Mouse (Mus musculus): ENCODE measurements around the gene Rnf123. TPM values are rescaled to one million over a fixed set of nuclear protein-coding genes. Genes with fewer than 3 reads are reported as not detected.
"Not testable (repeated sequence)": the region's sequence is repeated elsewhere in the genome, so short reads cannot be mapped to it uniquely, and the experiment has no call there.

Gene Rnf123
- polyA plus RNA-seq, 2 experiments, result 88.2 to 146 TPM

DNA sequence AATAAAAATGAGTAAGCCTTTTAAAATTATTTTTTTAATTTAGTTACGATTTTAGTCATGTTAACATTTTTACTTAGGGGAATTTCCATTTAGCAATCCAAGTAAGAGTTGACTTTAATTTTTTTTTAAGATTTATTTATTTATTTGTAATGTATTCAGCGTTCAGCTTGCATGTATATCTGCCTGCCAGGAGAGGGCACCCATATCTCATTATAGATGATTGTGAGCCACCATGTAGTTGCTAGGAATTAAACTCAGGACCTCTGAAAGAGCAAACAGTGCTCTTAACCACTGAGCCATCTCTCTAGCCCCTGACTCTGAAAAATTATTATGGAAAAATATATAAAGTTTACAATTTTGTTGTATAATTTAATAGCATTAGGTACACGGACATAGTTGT lies 56.6 kb downstream of the Rnf123 start:
- Histone ChIP-seq H3K36me3 (replicated peaks; ENCODE audit: control insufficient read depth, insufficient read depth, low read depth) (peaks cover 58% of the 10 kb centered on the region), H3K4me3 (ENCODE audit: insufficient read depth in 1 of 2, low read depth in 2 of 2, low read length in 2 of 2) (no peak overlapping the region), H3K9ac (replicated peaks) (no peak overlapping the region), H3K27me3 (ENCODE audit: control insufficient read depth, insufficient read depth, low read length) (no peaks in the 10 kb centered on the region), H3K27ac (no peak overlapping the region), H3K4me2 (ENCODE audit: low read depth) (no peak overlapping the region), H3K9me3 (ENCODE audit: control insufficient read depth, low read length) (no peaks in the 10 kb centered on the region), H3K4me1 (replicated peaks; ENCODE audit: control insufficient read depth in 2 of 2, insufficient read depth in 2 of 2, low read length in 1 of 2) (no peaks in the 10 kb centered on the region)
- WGBS (ENCODE audit: insufficient replicate concordance), result 81% methylated on average over 3 of the region's 3 CpGs
- no peak for ATAC-seq (ENCODE audit: insufficient read depth)
- TF ChIP-seq CTCF (IDR thresholded peaks at IDR 0.05; ENCODE audit: low read depth) (peak; percentile 18; the same call in 1 of the 2 replicates), EP300 (IDR thresholded peaks at IDR 0.05; ENCODE audit: low read depth) (no peak)
- no peak for DNase-seq (ENCODE audit: low read depth in 3 of 3, low spot score in 3 of 3)

DNA sequence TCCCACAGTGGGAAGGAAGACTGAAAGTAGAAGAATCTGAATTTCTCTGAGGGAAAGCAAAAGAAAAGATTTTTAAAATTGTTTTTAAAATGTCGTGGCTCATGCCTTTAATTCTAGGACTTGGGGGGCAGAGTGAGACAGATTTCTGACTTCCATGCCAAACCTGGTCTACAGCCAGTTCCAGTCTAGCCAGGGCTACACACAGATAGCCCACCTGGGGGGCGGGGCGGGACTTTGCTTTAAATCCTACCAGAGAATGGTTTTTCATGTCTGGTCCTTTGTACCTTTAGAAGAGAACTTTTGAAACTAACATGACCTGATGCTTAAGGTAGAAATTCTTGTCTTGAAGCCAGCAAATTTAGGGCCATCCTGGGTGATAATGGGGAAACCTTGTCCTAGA lies 59.9 kb downstream of the Rnf123 start:
- ATAC-seq (ENCODE audit: insufficient read depth) (no peak), DNase-seq (ENCODE audit: low read depth in 3 of 3, low spot score in 3 of 3) (no peak)
- H3K4me3 ChIP-seq (ENCODE audit: insufficient read depth in 1 of 2, low read depth in 2 of 2, low read length in 2 of 2), result no peak overlapping the region
- H3K4me2 ChIP-seq (ENCODE audit: low read depth), result no peak overlapping the region
- H3K9me3 ChIP-seq (ENCODE audit: control insufficient read depth, low read length), result no peaks in the 10 kb centered on the region
- H3K27me3 ChIP-seq (ENCODE audit: control insufficient read depth, insufficient read depth, low read length), result no peaks in the 10 kb centered on the region
- H3K9ac ChIP-seq (replicated peaks), result no peak overlapping the region
- no peak for TF ChIP-seq CTCF (IDR thresholded peaks at IDR 0.05; ENCODE audit: low read depth)
- TF ChIP-seq EP300 (IDR thresholded peaks at IDR 0.05; ENCODE audit: low read depth), result no peak
- 83% methylated on average over 3 of the region's 3 CpGs for WGBS (ENCODE audit: insufficient replicate concordance)
- no peaks in the 10 kb centered on the region for H3K4me1 ChIP-seq (replicated peaks; ENCODE audit: control insufficient read depth in 2 of 2, insufficient read depth in 2 of 2, low read length in 1 of 2)
- H3K27ac ChIP-seq, result no peak overlapping the region
- peaks cover 45% of the 10 kb centered on the region for H3K36me3 ChIP-seq (replicated peaks; ENCODE audit: control insufficient read depth, insufficient read depth, low read depth)

DNA sequence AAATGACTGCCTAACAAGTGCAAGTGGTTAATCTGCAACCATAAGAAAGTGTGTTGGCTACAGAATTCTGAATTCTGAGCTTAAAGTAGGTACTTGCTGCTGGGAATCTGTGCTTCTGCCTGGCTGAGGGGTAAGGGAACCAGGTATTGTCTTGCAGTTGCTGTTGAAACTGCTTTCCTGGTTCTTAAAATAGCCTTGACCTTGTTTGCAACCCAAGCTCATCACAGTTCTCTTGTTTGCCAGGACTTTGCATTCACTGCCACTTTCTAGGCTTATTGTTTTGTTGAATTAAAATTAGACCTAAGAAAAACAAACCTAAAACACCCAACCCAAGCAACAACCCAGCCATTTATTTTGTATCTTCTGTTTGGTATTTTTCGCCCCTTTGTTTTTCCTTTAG lies 62.4 kb downstream of the Rnf123 start:
- Histone ChIP-seq H3K9ac (replicated peaks) (no peak overlapping the region), H3K9me3 (ENCODE audit: control insufficient read depth, low read length) (no peaks in the 10 kb centered on the region), H3K27me3 (ENCODE audit: control insufficient read depth, insufficient read depth, low read length) (no peaks in the 10 kb centered on the region), H3K4me1 (replicated peaks; ENCODE audit: control insufficient read depth in 2 of 2, insufficient read depth in 2 of 2, low read length in 1 of 2) (no peaks in the 10 kb centered on the region), H3K4me3 (ENCODE audit: insufficient read depth in 1 of 2, low read depth in 2 of 2, low read length in 2 of 2) (no peak overlapping the region), H3K4me2 (ENCODE audit: low read depth) (no peak overlapping the region), H3K27ac (no peak overlapping the region), H3K36me3 (replicated peaks; ENCODE audit: control insufficient read depth, insufficient read depth, low read depth) (peaks cover 27% of the 10 kb centered on the region)
- no peak for TF ChIP-seq EP300 (IDR thresholded peaks at IDR 0.05; ENCODE audit: low read depth)
- no peak for TF ChIP-seq CTCF (IDR thresholded peaks at IDR 0.05; ENCODE audit: low read depth)
- DNase-seq (ENCODE audit: low read depth in 3 of 3, low spot score in 3 of 3), result no peak
- no peak for ATAC-seq (ENCODE audit: insufficient read depth)
- whole genome bisulfite sequencing (ENCODE audit: insufficient replicate concordance), result 85% methylated on average over 1 of the region's 1 CpGs

DNA sequence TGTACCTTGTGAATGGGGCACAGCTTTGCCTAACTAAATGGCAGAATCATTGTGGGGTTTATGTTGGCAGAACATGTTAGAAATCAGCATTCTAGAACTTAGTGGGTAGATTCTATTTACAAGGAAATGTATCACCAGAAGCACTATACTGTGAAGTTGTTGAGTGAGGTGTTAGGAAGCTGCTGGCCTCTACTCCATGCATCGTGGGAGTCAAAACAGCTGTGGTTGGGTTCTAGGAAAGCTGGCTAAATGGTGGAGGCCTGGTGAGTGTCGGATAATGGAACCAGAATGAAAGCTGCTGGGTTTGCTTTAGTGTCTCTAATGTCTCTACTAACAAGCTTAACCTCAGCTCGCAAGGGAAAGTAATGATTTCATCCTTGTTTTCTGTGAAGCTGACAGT lies 66.0 kb downstream of the Rnf123 start:
- H3K4me1 ChIP-seq (replicated peaks; ENCODE audit: control insufficient read depth in 2 of 2, insufficient read depth in 2 of 2, low read length in 1 of 2), result no peaks in the 10 kb centered on the region
- DNase-seq (ENCODE audit: low read depth in 3 of 3, low spot score in 3 of 3), result no peak
- H3K36me3 ChIP-seq (replicated peaks; ENCODE audit: control insufficient read depth, insufficient read depth, low read depth), result peaks cover 19% of the 10 kb centered on the region; the same call in 1 of the 2 replicates
- no peak overlapping the region for H3K4me2 ChIP-seq (ENCODE audit: low read depth)
- H3K9me3 ChIP-seq (ENCODE audit: control insufficient read depth, low read length), result no peaks in the 10 kb centered on the region
- no peak overlapping the region for H3K4me3 ChIP-seq (ENCODE audit: insufficient read depth in 1 of 2, low read depth in 2 of 2, low read length in 2 of 2)
- TF ChIP-seq EP300 (IDR thresholded peaks at IDR 0.05; ENCODE audit: low read depth) (no peak), CTCF (IDR thresholded peaks at IDR 0.05; ENCODE audit: low read depth) (no peak)
- WGBS (ENCODE audit: insufficient replicate concordance), result 79% methylated on average over 3 of the region's 3 CpGs
- no peak overlapping the region for H3K27ac ChIP-seq
- no peaks in the 10 kb centered on the region for H3K27me3 ChIP-seq (ENCODE audit: control insufficient read depth, insufficient read depth, low read length)
- no peak overlapping the region for H3K9ac ChIP-seq (replicated peaks)
- ATAC-seq (ENCODE audit: insufficient read depth), result no peak

DNA sequence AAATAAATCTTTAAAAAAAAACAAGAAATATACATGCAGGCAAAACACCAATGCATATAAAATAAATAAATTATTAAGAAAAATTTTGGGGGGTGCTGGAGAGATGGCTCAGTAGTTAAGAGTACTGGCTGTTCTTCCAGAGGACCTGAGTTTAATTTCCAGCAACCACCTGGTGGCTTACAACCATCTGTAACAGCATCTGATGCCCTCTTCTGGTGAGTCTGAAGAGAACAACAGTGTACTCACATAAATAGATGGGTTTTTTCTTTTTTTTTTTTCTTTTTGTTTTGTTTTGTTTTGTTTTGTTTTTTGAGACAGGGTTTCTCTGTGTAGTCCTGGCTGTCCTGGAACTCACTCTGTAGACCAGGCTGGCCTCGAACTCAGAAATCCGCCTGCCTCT lies 69.6 kb downstream of the Rnf123 start:
- H3K27me3 ChIP-seq (ENCODE audit: control insufficient read depth, insufficient read depth, low read length); H3K4me1 ChIP-seq (replicated peaks; ENCODE audit: control insufficient read depth in 2 of 2, insufficient read depth in 2 of 2, low read length in 1 of 2); H3K4me2 ChIP-seq (ENCODE audit: low read depth); DNase-seq (ENCODE audit: low read depth in 3 of 3, low spot score in 3 of 3); H3K27ac ChIP-seq; ATAC-seq (ENCODE audit: insufficient read depth); H3K9ac ChIP-seq (replicated peaks); H3K9me3 ChIP-seq (ENCODE audit: control insufficient read depth, low read length); H3K4me3 ChIP-seq (ENCODE audit: insufficient read depth in 1 of 2, low read depth in 2 of 2, low read length in 2 of 2): not testable (repeated sequence)
- peaks cover 16% of the 10 kb centered on the region; the same call in 1 of the 2 replicates for H3K36me3 ChIP-seq (replicated peaks; ENCODE audit: control insufficient read depth, insufficient read depth, low read depth)
- 93% methylated on average over 2 of the region's 2 CpGs for WGBS (ENCODE audit: insufficient replicate concordance)

Measured in liver, embryonic 14.5 days (tissue).